Mouse (Mus musculus): ENCODE data around the gene Abat.
A peak's percentile ranks its signal among the peaks of the same experiment; 100 is the strongest.
"Not testable (repeated sequence)": the region's sequence is repeated elsewhere in the genome, so short reads cannot be mapped to it uniquely, and the experiment has no call there.

The Abat gene

DNA sequence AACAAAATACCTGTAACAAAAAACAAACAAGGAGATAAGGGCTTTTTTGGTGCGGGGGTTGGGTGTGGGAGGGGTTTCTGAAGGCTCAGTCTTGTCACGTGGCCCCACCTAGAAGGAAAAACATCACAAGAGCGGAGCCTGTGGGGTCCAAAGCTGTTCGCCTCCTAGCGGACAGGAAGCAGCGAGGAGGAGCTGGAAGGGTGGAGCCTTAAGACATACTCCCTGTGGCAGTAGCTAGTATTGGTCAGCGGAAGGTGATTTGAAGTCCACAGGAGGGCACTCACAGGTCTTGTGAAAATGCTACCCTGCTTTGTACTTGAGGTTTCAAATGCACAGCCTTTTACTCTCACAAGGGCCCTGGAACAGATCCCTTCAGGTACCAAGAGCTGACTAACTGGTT is 19.7 kb downstream of the Abat start:
- no peak for DNase-seq (ENCODE audit: low spot score)

DNA sequence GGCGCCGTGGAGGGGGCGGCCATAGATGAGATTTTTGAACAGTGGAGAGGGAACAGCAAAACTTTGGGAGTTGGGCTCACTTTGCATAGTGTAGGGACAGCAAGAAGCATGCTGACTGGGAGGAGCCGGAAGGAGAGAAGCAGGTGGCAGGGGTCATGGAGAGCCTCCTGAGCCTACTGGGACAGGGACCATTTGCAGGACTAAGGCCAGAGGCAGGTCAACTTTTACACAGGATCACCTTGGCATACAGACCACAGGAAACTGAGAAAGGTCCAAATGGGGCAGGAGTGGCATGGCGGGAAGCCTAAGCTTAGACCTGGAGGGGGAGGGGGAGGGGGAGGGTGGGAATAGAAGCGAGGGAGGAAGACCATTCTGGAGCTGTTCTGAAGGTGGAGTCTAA is 20.2 kb downstream of the Abat start:
- DNase-seq (ENCODE audit: low spot score), result no peak

DNA sequence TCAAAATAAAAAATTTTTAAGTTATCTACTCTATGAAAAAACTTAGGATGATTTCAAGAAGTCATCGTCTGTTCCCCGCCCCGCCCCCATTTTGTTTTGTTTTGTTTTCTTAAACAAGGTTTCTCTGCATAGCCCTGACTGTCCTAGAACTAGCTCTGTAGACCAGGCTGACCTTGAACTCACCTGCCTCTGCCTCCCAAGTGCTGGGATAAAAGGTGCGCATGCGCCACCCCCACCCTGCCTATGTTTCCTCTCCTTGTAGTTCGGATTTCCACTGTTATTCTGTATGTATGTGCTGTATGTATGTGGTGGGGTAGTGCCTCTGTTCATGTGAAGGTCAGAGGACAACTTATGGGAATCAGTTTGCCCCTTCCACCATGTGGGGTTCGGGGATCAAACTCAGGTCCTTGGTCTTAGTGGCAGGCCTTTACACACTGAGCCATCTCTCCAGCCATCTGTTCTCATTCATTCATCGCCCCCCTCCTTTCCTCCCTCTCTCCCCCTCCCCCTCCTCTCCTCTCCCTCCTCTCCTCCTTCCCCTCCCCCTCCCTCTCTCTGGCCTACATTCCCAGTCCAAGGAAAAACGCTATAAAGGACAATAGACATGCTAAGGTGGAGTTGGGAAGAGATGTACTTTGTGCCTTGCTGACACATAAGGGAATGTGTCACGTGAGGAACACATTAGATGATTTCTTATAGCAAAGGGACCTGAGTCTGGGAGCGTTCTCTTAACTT is 21.4 kb downstream of the Abat start:
- DNase-seq (ENCODE audit: low spot score), result no peak

DNA sequence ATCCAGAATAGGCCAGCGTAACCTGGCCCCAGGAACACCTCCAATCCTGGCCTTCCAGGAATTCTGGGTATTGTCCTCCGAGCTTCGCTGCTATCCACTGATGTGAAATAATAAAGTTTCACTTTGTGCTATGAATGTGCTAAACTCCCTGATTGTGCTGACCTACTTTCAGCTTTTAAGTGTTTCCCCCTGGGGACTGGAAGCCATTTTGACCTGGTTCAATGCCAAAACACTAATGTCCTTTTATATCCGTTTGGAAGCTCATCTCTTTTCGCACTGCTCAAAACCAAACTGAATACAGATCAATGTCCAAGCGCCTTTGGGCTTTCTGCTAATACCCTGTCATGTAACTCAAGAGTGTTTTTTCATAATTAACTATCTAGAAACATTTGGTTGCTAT is 22.2 kb downstream of the Abat start:
- no peak for DNase-seq (ENCODE audit: low spot score)

DNA sequence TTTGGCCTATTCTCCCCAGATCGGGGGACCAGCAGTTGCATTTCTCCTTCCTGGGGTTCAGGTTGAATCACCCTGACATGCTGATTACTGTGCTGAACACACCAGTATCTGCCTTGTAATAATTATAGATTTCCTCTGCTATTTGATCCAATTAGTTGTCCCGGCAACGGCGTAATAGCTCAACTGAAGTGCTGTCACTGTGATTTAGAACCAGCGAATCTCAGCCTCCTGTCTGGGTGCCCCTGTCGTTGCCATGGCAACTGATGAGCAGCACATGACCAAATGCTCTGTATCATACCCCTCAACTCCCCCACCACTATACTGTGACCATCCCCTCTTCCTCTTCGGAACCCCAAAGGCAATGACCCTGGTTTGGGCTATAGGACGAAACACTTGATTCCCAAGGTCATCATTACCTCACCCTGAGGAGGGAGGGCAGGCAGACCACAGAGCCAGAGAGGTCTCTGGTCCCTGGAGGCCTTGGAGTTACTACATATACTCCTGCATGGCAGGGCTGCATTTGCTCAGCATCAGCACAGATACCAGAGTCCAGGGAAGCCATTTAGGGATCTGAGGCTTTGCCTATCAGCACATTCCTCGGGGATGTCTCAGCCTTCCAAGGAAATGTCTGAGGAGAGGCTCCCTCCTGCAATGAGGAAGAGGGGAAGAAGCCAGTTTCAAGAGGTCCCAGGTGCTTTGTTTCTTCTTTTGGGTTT is 26.1 kb downstream of the Abat start:
- peak; percentile 71 for DNase-seq (ENCODE audit: low spot score)

DNA sequence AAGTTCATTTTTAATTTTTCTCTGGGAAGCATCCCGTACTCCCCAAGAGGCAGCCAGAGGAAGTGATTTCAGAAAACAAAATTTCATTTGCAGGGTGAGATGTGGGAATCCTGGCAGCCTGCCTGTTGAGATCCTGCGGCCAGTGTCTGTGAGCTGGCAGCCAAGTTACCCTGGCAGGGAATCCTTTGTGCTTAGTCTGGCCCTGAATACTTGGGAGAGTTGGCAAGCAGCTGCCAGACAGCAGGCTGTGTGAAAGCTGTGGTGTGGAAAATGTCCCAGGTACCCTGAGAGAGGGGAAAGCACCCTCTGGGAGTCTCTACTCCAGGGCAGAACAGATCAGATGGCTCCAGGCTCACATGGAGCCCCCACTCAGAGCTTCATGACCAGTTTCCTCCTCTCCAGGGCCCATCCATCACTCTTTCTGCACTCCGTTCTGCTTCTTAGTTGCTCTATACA is 27.7 kb downstream of the Abat start:
- DNase-seq (ENCODE audit: low spot score), result peak; percentile 83

DNA sequence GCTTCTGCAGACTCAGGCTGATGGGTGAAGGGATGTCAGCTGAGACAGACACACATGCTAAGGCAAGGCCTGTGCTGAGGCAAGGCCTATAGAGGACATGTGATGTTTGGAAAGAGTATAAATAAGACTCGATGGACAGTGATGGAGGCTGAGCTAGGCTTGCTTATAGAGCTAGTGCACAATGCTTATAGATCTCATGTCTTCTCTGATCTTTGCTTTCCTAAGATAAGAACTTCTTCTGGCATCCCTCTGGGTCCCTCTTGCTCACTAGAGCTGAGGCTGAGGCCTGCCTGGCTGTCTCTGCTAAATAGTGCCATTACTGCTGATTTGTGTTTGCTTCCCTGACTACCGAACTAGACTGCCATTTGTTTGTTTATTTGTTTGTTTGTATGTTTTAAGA is 34.6 kb downstream of the Abat start:
- DNase-seq (ENCODE audit: low spot score), result no peak

DNA sequence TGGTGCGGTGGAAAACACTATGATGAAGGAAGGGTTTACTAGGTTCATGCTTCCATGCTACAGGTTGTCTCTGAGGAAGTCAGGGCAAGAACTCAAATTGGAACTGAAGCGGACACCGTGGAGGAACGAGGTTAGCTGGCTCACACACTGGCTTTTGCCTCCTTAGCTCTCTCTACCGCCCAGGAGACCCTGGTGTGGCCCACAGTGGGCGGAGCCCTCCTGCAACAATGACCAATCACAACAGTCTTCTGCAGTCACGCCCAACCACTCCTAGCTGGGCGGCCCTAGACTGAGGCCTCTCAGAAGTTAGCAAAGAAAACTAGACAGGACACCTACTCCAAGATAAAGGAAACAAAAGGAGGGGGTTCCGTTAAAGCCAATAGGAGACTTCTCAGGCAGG is 36.3 kb downstream of the Abat start:
- DNase-seq (ENCODE audit: low spot score), result no peak

DNA sequence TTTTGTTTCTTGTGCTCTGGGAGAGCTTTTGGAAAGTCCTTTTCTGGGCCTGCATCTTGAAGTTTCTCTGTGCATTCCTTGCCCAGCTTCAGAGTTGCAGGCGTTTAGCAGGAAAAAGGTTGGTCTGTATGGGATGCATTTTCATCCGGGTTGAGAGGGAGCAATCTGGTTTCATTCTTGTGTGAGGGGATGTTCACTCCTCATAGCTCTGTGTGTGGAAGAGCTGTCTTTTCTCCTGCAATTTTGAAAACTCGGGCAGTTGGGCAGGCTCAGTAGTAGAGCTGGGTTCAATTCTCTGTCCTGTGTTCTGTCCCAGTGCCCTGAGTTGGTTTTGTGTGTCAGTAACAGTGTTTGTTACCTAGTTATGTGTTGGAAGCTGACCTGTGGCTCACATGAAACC is 41.1 kb downstream of the Abat start:
- DNase-seq (ENCODE audit: low spot score), result no peak

DNA sequence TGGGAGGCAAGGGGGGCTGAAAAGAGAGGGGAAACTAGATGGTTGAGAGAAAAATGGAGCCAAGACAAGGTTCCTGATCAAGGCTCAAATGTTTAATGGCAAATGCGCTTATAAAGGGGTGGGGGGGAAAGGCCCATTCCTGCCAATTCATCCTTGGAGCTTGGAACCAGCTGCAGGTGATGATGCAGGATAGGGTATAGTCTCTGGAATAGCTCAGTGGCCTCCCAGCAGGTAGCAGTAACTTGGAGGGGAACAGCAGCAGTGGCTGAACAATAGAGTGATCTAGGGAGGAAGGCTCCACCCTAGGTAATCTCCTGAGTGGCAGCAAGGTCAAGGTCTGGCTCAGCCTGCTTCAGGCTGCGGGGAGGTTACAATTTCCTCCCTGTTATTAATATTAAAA is 41.5 kb downstream of the Abat start:
- not testable (repeated sequence) for DNase-seq (ENCODE audit: low spot score)

DNA sequence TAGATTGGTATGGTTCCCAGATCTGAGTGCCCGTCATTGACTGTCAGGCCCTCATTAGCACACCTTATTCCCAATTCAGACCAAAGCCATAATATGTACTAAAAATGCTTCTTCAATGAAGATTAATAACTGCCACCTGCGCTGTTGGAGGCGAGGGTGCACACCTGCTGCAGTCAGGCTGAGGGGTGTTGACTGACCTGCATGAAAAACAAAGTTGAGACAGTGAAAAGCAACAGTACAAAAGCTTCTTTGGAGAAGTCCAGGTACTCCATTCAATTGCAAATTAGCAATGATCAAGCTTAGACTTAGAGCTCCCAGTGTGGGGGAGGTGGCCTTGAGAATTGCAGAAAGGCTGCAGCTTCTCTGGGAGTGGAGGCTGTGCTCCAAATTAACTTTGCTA is 42.1 kb downstream of the Abat start:
- not testable (repeated sequence) for DNase-seq (ENCODE audit: low spot score)

DNA sequence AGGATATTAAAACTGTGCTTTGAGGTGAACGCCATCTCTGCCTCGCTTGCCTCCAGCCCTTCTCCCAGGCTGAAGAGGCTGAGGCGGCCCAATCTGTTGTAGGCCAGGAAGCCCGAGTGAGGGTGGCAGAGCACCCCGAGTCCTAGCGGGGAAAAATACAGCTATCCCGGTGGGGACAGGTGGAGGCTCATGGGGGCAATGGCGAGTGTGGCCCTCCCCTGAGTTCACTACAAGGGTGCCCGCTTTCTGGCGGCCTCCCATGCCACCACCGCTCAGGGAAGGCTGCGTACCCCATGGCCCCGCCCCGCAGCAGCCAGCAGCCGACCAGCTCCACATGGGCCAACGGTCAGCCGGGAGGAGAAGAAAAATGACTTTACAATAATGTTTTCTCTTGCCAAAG is 46.9 kb downstream of the Abat start:
- no peak for DNase-seq (ENCODE audit: low spot score)

DNA sequence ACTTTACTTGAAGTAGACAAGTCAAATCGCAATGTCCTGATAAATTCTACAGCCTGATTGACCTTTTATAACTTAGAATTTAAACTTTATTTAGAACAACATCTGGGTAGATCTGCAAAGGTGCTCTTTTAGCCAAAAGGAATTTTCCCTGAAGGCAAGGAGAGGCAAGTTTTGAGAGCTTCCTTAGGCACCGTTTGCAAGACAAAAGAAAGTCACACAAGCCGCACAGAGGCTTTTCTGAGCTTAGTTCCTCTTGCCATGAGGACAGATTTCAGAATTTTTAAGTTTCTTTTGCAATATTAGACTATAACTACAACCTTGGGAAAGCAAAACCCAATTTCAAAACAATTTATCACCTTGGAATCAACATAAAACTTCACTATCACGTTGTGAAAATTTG is 47.9 kb downstream of the Abat start:
- DNase-seq (ENCODE audit: low spot score), result not testable (repeated sequence)

DNA sequence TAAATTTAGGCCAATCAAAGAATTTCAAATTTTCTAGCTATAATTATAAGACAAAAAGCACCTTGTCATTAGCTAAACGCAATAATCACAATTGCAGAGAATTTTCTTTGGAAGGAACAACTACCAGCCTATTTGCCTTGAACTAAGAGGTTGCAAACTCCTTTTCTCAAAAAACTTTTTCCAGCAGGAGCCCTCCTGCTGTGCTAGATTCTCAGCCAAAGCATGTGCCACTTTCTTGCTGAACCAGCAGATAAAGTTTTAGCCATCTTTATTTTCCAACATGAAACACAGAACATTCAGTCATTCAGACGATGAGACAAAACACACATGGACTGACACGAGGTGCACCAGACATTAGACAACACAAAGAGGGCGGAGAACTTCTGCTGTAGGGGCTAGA is 48.6 kb downstream of the Abat start:
- not testable (repeated sequence) for DNase-seq (ENCODE audit: low spot score)

DNA sequence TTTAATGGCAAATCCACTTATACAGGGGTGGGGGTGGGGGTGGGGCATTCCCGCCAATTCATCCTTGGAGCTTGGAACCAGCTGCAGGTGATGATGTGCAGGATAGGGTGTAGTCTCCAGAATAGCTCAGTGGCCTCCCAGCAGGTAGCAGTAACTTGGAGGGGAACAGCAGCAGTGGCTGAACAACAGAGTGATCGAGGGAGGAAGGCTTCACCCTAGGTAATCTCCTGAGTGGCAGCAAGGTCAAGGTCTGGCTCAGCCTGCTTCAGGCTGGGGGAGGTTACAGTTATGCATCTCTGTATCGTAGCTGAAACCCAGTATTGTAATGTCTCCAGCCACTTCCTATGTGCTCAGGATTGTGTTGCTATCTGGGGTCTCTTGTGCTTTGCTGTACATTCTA is 49.6 kb downstream of the Abat start:
- not testable (repeated sequence) for DNase-seq (ENCODE audit: low spot score)

DNA sequence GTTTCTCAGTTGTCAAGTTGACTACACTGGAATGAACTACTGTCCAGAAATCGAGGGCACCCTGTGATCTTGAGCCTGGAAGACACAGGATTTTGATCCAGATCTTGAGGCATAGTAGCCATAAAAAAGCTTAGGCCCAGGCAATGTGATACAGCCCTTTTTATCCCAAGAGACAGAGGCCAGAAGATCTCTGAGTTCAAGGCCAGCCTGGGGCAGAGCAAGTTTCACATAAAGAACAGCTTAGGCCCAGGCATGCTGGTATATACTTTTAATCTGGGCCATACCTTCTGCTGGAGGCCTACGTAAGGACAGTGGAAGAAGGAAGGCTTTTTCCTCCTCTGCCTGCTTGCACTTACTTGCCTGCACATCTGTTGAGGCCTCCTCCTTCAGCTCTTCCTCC is 51.6 kb downstream of the Abat start:
- DNase-seq (ENCODE audit: low spot score), result no peak

DNA sequence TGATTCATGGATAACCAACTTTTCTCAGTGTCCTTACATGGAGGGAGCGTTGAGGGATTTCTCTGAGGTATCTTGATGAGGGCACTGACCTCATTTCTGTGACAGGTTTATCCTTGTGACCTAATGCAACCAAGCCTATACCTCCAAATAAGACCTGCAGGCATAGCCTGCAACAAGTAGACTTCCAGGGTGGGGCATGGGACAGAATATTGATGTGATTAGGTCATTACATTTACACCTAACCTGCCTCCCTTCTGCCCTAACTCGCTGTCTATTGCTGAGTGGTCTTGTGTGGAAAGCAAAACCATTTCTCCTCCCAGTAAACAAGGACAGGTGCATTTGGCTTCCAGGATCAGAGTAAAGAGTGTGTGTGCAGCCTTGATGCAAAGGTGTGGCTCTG is 52.3 kb downstream of the Abat start:
- no peak for DNase-seq (ENCODE audit: low spot score)

DNA sequence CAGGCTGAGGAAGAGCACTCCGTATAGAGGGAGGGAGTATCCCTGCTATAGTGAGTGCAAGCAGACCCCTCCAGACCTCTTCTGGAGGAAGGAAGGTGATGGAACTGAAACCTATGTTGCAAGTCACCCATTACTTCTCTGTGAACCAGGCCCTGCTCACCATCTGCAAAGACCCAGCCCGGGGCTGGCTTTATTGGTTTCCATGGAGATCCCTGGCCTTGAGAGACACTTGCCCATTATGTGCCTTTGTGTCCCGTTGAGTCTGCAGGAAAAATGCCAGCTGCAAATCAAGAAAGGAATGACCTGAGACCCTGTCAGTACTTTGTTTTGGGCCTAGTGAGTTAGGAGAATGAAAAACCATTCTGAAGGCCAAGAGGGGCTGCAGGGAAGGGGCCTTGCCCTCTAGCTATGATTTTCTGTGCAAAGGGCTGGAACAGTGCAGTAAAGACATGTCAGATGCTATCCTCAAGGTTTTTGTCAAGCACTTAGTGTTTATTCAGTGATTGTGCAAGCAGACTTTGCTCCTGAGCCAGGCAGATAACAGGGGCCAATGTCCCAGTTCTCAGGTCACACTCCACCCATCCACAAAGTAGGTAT is 53.0 kb downstream of the Abat start:
- DNase-seq (ENCODE audit: low spot score), result peak; percentile 9

DNA sequence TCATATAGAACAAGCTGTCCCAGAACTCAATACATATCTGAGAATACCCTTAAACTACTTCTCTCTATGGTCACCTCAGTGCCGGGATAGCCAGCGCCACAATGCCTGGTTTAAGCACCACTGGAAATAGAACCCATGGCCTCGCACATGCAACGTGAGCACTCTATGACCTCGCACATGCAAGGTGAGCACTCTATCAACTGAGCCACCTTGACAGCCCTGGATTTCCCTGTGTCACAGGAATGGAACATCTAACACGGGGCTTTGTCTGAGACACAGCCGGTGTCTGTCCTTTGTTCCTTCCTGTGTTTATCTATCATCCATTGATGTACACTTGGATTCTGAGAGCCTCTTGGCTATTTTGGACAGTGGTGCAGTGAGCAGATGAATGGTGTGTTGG is 55.7 kb downstream of the Abat start:
- no peak for DNase-seq (ENCODE audit: low spot score)

DNA sequence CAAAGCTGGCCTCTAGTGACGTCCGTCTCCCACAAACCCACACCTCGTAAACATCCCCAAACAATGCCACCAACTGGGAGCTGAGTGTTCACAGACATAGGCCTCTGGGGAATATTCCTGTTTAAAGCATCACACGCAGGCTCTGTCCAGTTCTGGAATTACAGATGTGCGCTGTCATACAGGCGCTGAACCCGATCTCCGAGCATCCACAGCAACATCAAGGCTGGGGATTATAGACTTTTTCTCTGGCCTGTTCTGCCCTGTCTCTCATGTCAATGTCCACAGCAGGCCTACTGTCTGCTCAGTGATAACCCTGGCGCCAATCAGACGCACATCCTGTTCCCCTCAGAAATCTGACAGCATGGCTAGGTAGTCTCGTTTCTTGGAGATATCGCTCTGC is 57.1 kb downstream of the Abat start:
- DNase-seq (ENCODE audit: low spot score), result no peak

DNA sequence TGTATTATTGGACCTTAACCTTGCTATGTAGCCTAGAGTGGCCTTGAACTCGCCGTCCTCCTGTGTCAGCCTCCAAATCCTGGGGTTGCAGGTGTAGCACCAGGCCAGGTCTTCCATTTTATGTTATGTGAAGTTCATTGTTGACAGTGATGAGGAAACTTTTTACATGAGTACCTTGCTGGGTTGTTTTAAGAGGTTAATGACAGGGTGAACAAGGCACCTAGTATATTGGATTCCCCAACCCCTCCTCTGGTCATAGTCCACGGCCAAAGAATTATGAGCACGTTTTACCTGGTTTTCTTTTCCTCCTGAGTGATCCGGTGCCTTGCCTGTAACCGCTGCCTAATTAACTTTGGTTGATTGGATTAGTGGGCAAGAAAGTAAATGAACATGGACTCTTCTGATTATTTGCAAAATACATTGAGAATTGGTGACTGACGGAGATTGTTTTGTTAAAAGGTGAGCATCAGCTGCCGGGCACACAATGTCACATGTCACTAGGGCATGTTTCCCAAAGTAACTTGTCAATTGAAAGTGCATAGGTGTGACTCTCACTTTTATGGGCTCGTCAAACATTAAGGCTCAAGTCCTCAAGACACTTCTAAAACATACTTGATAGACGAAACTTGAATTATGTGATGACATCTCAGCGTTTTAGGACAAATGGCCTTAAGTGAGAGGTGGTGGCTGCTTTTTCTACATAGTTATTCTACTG is 57.8 kb downstream of the Abat start:
- no peak for DNase-seq (ENCODE audit: low spot score)

DNA sequence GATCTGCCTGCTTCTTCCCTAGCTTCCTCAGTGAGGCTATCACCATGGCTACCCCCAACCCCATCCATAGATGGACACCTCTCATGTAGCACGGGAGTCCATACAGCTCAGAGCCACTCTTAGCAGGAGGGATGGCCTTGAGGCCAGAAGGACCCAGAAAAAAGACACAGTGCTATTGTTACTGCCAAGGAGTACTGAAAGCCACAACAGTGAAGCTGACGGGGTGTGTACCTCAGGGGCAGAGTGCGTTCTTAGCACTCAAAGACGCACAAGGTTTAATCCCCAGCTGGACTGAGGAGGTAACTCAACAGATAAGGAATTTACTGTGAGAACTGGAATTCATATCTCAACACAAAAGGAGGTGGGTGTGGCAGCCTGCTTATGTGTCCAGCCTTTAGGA is 59.8 kb downstream of the Abat start:
- no peak for DNase-seq (ENCODE audit: low spot score)

DNA sequence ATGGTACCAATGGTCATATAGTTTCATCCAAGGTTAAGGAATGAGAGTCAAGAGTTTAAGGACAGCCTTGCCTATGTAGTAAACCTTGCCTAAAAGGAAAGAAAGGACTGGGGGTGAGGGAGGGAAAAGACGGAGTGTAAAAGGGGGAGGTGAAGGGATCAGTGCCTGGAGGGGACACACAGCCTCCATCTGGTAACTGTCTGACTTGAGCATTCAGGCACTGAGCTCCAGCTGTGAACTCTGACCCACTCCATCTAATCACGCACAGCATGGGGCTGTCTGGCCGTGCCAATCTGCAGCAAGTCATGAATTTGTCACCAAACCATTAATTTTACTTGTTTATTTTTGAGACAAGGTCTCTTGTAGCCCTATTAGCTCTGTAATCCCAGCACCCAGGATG is 60.5 kb downstream of the Abat start:
- no peak for DNase-seq (ENCODE audit: low spot score)
